Mouse (Mus musculus) myocyte (in vitro differentiated cells): ENCODE measurements around the gene Myh9. TPM values are rescaled to one million over a fixed set of nuclear protein-coding genes. Genes with fewer than 3 reads are reported as not detected.

ENCODE experiments used
- H3K27me3 ChIP-seq: one replicate; pipeline ENCODE4 v1.6.1; 2011; ENCODE audit not compliant: control insufficient read depth, insufficient read depth, insufficient read length
- H3K36me3 ChIP-seq: one replicate; pipeline ENCODE4 v1.6.1; 2011; ENCODE audit not compliant: control insufficient read depth, insufficient read depth
- H3K4me2 ChIP-seq: one replicate; pipeline ENCODE4 v1.6.1; 2011; ENCODE audit warnings: low read depth, control low read depth
- H3K4me3 ChIP-seq: one replicate; pipeline ENCODE4 v1.5.1; 2011; ENCODE audit warnings: mild to moderate bottlenecking, control low read depth, moderate library complexity
- H3K79me2 ChIP-seq: one replicate; pipeline ENCODE4 v1.6.1; 2011; ENCODE audit not compliant: control insufficient read depth, insufficient read depth
- H3ac ChIP-seq: one replicate; pipeline ENCODE4 v1.6.1; 2011; ENCODE audit not compliant: control insufficient read depth, insufficient read length
- CEBPB ChIP-seq: IDR thresholded peaks from 2 replicates; pipeline ENCODE4 v1.6.1; 2011; ENCODE audit warnings: mild to moderate bottlenecking, moderate library complexity; ENCODE audit not compliant: poor library complexity, insufficient read depth, severe bottlenecking
- E2F4 ChIP-seq: IDR thresholded peaks from one replicate; pipeline ENCODE4 v1.6.1; 2011; ENCODE audit warnings: mild to moderate bottlenecking, control low read depth, moderate library complexity; ENCODE audit not compliant: insufficient read depth
- MAX ChIP-seq: IDR thresholded peaks from one replicate; pipeline ENCODE4 v1.6.1; 2011; ENCODE audit warnings: low read depth, mild to moderate bottlenecking, control low read depth
- MYOD1 ChIP-seq, 3 experiments: IDR thresholded peaks; one replicate each; pipeline ENCODE4 v1.6.1; 2011; ENCODE audit warnings: control low read depth in 2 of 3, low read depth in 2 of 3, mild to moderate bottlenecking in 2 of 3, moderate library complexity in 1 of 3; ENCODE audit not compliant: insufficient read length in 2 of 3, control insufficient read depth in 1 of 3
- MYOG ChIP-seq, 3 experiments: IDR thresholded peaks; one replicate each; pipeline ENCODE4 v1.6.1; 2011; ENCODE audit warnings: control low read depth in 2 of 3, low read depth in 2 of 3, mild to moderate bottlenecking in 2 of 3; ENCODE audit not compliant: insufficient read length in 2 of 3, control insufficient read depth in 1 of 3, insufficient read depth in 1 of 3
- POLR2A ChIP-seq: IDR thresholded peaks from one replicate; pipeline ENCODE4 v1.6.1; 2011; ENCODE audit warnings: low read depth, mild to moderate bottlenecking, control low read depth, moderate library complexity; ENCODE audit not compliant: insufficient read length
- POLR2AphosphoS2 ChIP-seq: IDR thresholded peaks from one replicate; pipeline ENCODE4 v1.6.1; 2011; ENCODE audit warnings: low read depth, control low read depth; ENCODE audit not compliant: insufficient read length
- REST ChIP-seq: IDR thresholded peaks from one replicate; pipeline ENCODE4 v1.6.1; 2011; ENCODE audit warnings: mild to moderate bottlenecking, control low read depth, moderate library complexity; ENCODE audit not compliant: insufficient read depth, insufficient read length
- SRF ChIP-seq: IDR thresholded peaks from one replicate; pipeline ENCODE4 v1.6.1; 2011; ENCODE audit warnings: low read depth; ENCODE audit not compliant: control insufficient read depth, insufficient read length
- TCF12 ChIP-seq: IDR thresholded peaks from one replicate; pipeline ENCODE4 v1.6.1; 2011; ENCODE audit warnings: mild to moderate bottlenecking, control low read depth; ENCODE audit not compliant: poor library complexity, insufficient read depth, severe bottlenecking
- TCF3 ChIP-seq: IDR thresholded peaks from one replicate; pipeline ENCODE4 v1.6.1; 2011; ENCODE audit warnings: low read depth, control low read depth; ENCODE audit not compliant: insufficient read length
- USF1 ChIP-seq: IDR thresholded peaks from one replicate; pipeline ENCODE4 v1.6.1; 2011; ENCODE audit warnings: low read depth, mild to moderate bottlenecking, control low read depth, moderate library complexity
- polyA plus RNA-seq: library from polyadenylated mRNA; unstranded; fragments of >200 nt; fragmentation: generic; extraction: Trizol; gene quantifications from one replicate; pipeline ENCODE4 v1.2.1, GENCODE M21; 2012; ENCODE audit warnings: missing spikeins

Myh9 gene
- polyA plus RNA-seq, 1 experiment, result 466 TPM

DNA sequence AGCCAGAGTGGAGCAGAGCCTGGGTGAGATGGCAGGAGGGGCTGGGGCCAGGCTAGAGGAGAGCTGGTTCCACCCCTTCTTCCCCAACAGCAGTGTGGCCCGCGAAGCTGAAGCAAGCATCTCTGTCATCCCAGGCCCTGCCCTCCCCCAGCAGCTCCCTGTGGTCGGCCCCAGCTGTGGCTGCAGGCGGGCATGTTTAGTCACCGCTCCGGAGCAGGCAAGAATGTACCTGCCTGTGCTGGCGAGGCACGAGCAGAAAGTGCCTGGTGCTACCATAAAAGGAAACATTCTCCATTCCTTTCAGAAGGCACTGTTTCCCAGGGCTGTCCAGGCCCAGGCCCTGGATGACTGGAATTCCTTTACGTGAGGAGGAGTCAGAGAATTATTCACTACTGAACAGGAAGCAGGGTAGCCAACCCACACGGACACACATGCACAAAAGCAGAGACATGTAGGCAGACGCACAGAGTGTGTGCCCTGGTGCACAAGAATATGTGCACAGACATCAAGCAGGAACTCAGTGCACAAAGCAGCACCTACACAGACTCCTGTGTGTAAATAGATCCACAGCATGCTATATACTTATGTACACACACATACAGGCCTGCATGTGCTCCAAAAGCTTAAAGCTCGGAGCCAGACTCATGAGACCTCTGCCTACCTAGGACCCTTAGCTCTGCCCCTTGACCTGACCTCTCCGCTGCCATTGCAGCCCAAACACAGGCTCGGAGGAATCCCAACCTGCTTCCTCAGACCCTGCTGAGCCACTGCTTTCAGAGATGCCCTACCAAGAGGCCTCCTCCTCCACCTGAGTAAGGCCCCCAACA is 43.1 kb downstream of the Myh9 start:
- Histone ChIP-seq H3K4me3 (peak overlapping the region; percentile 1), H3K27me3 (no peaks in the 10 kb centered on the region), H3K4me2 (peak overlapping the region; percentile 87), H3ac (peak overlapping the region; percentile 1), H3K79me2 (peaks cover 96% of the 10 kb centered on the region), H3K36me3 (peaks cover 65% of the 10 kb centered on the region)
- TF ChIP-seq TCF3 (peak; percentile 80), CEBPB (no peak), TCF12 (peak; percentile 77), E2F4 (no peak), POLR2AphosphoS2 (peak; percentile 74), REST (no peak), SRF (peak; percentile 99), MYOD1 (IDR thresholded peaks at IDR 0.05; ENCODE audit: control insufficient read depth in 1 of 3, insufficient read length in 2 of 3, low read depth in 2 of 3) (peak in 2 of 3 experiments; percentile 92 to 97), USF1 (no peak), MYOG (IDR thresholded peaks at IDR 0.05; ENCODE audit: control insufficient read depth in 1 of 3, insufficient read depth in 1 of 3, insufficient read length in 2 of 3, low read depth in 2 of 3) (peak; percentile 62 to 99 (median 98)), MAX (peak; percentile 18), POLR2A (peak; percentile 56)

DNA sequence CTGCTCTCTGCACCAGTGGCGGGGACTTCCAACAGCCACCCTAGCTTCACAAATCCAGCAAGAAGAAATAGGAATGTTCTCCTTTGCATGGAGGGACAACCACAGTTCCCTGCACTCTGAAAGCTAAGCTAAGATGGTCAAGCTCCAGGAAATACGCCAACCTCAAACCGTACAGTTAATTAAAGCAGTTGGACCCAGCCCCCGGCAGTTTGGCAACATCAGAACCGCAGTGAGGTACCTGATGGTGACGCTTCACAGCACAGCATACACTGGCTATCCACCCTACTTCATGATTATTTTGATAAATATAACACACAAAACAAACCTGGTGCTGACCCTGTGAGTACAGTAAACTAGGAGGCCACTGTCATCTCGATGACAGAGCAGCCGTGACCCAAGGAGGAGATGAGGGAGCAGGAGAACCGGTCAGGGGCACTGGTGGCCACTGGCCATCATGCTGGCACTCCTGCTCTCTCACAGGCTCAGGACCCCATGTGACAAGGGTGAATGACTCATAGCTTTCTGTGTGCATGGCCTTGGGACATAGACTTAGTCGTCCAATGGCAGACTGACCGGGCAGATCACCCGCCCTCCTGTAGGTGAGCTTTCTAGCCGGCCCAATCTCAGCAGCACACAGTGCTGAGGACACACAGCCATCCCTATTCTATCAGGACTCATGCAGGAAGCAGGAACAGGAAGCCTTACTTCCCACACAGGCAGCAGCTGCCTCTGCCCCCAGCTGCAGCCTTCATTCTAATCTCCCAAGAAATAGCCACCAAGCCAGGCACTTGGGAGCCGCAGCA is 44.2 kb downstream of the Myh9 start:
- Histone ChIP-seq H3K4me2 (peak overlapping the region; percentile 87), H3K27me3 (no peaks in the 10 kb centered on the region), H3ac (no peak overlapping the region), H3K4me3 (peak overlapping the region; percentile 1), H3K36me3 (peaks cover 60% of the 10 kb centered on the region), H3K79me2 (peaks cover 96% of the 10 kb centered on the region)
- TF ChIP-seq USF1 (peak; percentile 78), MYOD1 (IDR thresholded peaks at IDR 0.05; ENCODE audit: control insufficient read depth in 1 of 3, insufficient read length in 2 of 3, low read depth in 2 of 3) (peak; percentile 76 to 97 (median 95)), REST (no peak), CEBPB (no peak), TCF3 (peak; percentile 77), POLR2AphosphoS2 (peak; percentile 68), MAX (no peak), MYOG (IDR thresholded peaks at IDR 0.05; ENCODE audit: control insufficient read depth in 1 of 3, insufficient read depth in 1 of 3, insufficient read length in 2 of 3, low read depth in 2 of 3) (peak; percentile 72 to 95 (median 86)), POLR2A (peak; percentile 35), TCF12 (peak; percentile 59), E2F4 (no peak), SRF (no peak)

DNA sequence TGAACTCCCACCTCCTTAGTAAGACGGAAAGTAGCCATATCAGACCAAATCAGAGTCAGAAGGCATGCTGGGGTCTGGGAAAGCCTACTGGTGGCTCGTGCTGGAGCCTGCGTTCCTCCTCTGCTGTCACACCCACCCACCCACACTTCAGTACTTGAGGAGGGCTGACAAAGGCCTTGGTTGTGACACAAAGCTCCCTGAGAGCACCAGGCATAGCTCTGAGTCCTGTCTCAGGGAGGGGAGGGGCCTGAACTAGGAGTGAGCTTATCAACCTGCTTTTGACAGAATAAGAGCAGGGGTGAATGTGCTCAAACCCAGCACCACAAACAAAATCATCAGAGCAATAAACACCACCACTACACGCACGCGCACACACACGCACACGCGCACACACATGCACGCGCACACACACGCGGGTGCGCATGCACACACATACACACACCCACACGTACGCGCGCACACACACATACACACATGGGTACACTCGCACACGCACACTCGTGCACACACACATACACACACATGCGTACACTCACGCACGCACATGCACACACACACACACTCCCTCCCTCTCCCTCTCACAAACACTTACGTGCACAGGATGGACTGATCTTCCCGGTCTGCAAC is 45.5 kb downstream of the Myh9 start:
- Histone ChIP-seq H3K4me3 (no peak overlapping the region), H3ac (peak overlapping the region; percentile 17), H3K36me3 (peaks cover 50% of the 10 kb centered on the region), H3K4me2 (no peak overlapping the region), H3K27me3 (no peaks in the 10 kb centered on the region), H3K79me2 (peaks cover 96% of the 10 kb centered on the region)
- TF ChIP-seq POLR2A (peak; percentile 91), MYOG (IDR thresholded peaks at IDR 0.05; ENCODE audit: control insufficient read depth in 1 of 3, insufficient read depth in 1 of 3, insufficient read length in 2 of 3, low read depth in 2 of 3) (peak in 1 of 3 experiments; percentile 65), MYOD1 (IDR thresholded peaks at IDR 0.05; ENCODE audit: control insufficient read depth in 1 of 3, insufficient read length in 2 of 3, low read depth in 2 of 3) (peak in 2 of 3 experiments; percentile 35 to 44), TCF12 (no peak), POLR2AphosphoS2 (peak; percentile 99), CEBPB (no peak), SRF (peak; percentile 59), MAX (no peak), REST (peak; percentile 12)

DNA sequence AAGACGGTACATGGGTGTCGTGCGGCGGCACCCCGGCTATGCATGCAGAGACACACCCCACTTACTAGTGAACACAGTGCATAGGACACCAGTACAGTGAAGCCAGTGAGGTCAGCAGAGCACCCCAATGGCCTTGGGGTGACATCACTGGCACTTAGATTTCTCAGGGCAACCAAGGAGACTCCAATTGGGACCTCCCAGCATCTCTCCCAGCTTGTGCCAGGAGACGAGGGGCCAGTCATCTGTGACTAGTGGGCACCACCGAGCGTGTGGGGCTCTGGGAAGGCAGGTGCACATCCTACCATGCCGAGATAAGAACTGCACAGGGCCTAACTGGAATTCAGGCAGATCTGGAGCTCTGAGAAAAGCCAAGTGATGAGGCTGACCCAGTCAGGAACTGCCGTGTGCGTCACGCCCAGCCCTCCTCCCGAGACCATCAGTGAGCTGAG is 47.0 kb downstream of the Myh9 start:
- Histone ChIP-seq H3ac (no peak overlapping the region), H3K27me3 (no peaks in the 10 kb centered on the region), H3K4me3 (no peak overlapping the region), H3K79me2 (peaks cover 96% of the 10 kb centered on the region), H3K36me3 (peaks cover 58% of the 10 kb centered on the region), H3K4me2 (no peak overlapping the region)
- TF ChIP-seq CEBPB (no peak), MYOD1 (IDR thresholded peaks at IDR 0.05; ENCODE audit: control insufficient read depth in 1 of 3, insufficient read length in 2 of 3, low read depth in 2 of 3) (peak in 1 of 3 experiments; percentile 64), TCF3 (no peak), USF1 (no peak), SRF (no peak), MAX (no peak), POLR2AphosphoS2 (peak; percentile 74), POLR2A (no peak), MYOG (IDR thresholded peaks at IDR 0.05; ENCODE audit: control insufficient read depth in 1 of 3, insufficient read depth in 1 of 3, insufficient read length in 2 of 3, low read depth in 2 of 3) (peak in 2 of 3 experiments; percentile 39 to 71), E2F4 (no peak), TCF12 (no peak), REST (no peak)
